In the genomic region with DNA sequence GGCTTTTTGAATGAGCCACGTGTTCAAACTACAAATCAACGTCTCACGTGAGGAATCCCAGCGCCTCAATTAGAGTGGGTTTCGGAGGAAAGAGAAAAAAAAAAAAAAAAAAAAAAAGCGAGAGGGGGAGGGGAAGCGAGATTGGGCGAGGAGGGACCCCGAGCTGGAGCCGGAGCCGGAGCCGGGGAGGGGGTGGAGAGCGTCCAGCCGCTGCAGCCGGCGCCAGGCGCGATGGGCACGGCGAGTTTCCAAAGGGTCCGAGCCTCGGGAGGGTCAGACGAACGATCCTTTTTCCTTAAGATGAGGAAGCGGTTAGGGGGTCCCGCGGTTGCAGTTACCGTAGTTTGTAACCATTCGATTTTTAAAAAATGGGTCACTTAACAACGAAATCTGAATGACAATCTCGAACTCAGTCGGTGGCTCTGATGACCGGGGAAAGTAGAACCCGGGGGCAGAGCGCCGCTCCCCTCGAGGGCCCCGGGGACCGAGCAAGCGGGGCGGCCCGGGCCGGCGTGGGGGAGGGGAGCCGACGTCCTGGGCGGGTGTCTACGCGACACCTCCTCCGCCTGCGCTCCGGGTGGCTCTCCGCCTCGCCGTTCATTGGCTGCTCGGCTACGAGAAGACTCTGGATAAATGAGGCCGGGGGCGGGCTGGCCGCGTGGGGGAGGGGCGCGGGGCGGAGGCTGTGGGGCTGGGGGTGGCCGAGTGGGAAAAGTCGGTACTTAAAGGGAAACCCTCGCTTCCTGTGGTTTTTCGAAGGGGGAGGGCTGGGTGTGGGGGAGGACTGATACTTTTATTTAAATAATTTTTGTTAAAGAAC, we compare ENCODE assay signal across 8 mouse cellular contexts. TPM values are rescaled to one million over a fixed set of nuclear protein-coding genes. Genes with fewer than 3 reads are reported as not detected.
DNase-seq lines count a peak whose midpoint lies in the region; ATAC-seq and TF ChIP-seq lines count a peak whose summit lies in the region.

A gene (minus strand): TSS at position 30 of the 820 bp plus-strand sequence.

- TF ChIP-seq POLR2A in thymus, adult 2 months (IDR thresholded peaks at IDR 0.05; ENCODE audit: control insufficient read depth, extremely low read depth, insufficient read depth, low read length, poor library complexity), result no peak

- peak within 1 kb of the TSS; percentile 96 for H3K4me2 ChIP-seq in kidney, postnatal 0 days (ENCODE audit: low read length)
- peak within 1 kb of the TSS; percentile 82 for H3K4me2 ChIP-seq in midbrain, embryonic 14.5 days (ENCODE audit: low read length)

- no peak within 1 kb of the TSS for H3K27ac ChIP-seq in left cerebral cortex, adult 2 months
- peak within 1 kb of the TSS; percentile 87 for H3K27ac ChIP-seq in kidney, postnatal 0 days
- H3K27ac ChIP-seq in midbrain, embryonic 14.5 days (replicated peaks; ENCODE audit: low read depth, low read length), result peak within 1 kb of the TSS; percentile 95
- peak within 1 kb of the TSS; percentile 54; the same call in 1 of the 2 replicates for H3K27ac ChIP-seq in thymus, adult 2 months (ENCODE audit: control insufficient read depth, insufficient read depth, low read length)

- H3K36me3 ChIP-seq in kidney, postnatal 0 days (ENCODE audit: insufficient read depth, low read length), result no peaks in the 10 kb centered on the region
- no peaks in the 10 kb centered on the region for H3K36me3 ChIP-seq in midbrain, embryonic 14.5 days (ENCODE audit: control insufficient read depth, insufficient read depth, low read length)
- no peaks in the 10 kb centered on the region for H3K36me3 ChIP-seq in thymus, adult 2 months (ENCODE audit: control insufficient read depth, insufficient read depth, low read length)

- H3K27me3 ChIP-seq in kidney, postnatal 0 days (ENCODE audit: insufficient read depth, low read length), result peaks cover 5% of the 10 kb centered on the region
- no peaks in the 10 kb centered on the region for H3K27me3 ChIP-seq in midbrain, embryonic 14.5 days (ENCODE audit: control insufficient read depth, insufficient read depth, low read length)
- peaks cover 30% of the 10 kb centered on the region for H3K27me3 ChIP-seq in thymus, adult 2 months (ENCODE audit: control insufficient read depth, insufficient read depth, low read length)

- no peak for TF ChIP-seq CTCF in left cerebral cortex, adult 2 months (IDR thresholded peaks at IDR 0.05)
- no peak for TF ChIP-seq CTCF in kidney, postnatal 0 days (IDR thresholded peaks at IDR 0.05; ENCODE audit: low read depth)
- no peak for TF ChIP-seq CTCF in thymus, adult 2 months (IDR thresholded peaks at IDR 0.05; ENCODE audit: borderline replicate concordance, control insufficient read depth, extremely low read depth, insufficient read depth, low read length, poor library complexity)

- under 1% methylated on average over 58 of the region's 68 CpGs for WGBS in kidney, postnatal 0 days
- WGBS in midbrain, embryonic 14.5 days, result under 1% methylated on average over 67 of the region's 68 CpGs
- 2% methylated on average over 68 of the region's 68 CpGs for WGBS in thymus, adult 2 months

- no peaks in the 10 kb centered on the region for H3K9me3 ChIP-seq in kidney, postnatal 0 days (replicated peaks; ENCODE audit: low read length)
- no peaks in the 10 kb centered on the region for H3K9me3 ChIP-seq in midbrain, embryonic 14.5 days (ENCODE audit: control insufficient read depth, low read length)

- intact Hi-C loops in left cerebral cortex, adult 2 months (cut with DNase I), result no loop called here

- DNase-seq in left cerebral cortex, adult 2 months (ENCODE audit: extremely low spot score in 1 of 2, low spot score in 2 of 2), result no peak
- DNase-seq in left cerebral cortex, adult 11 months (ENCODE audit: low spot score), result no peak
- DNase-seq in adrenal gland, postnatal 25 days, result peak; percentile 28
- DNase-seq in forelimb bud, embryonic 11.5 days (ENCODE audit: low read depth, low spot score), result peak; percentile 93
- DNase-seq in kidney, postnatal 0 days (ENCODE audit: low spot score), result peak; percentile 84
- DNase-seq in midbrain, embryonic 14.5 days, result peak; percentile 94
- DNase-seq in thymus, adult 2 months, result peak; percentile 56
- DNase-seq in layer of hippocampus, adult 8-10 months (ENCODE audit: low spot score in 2 of 2), result no peak

- H3K4me3 ChIP-seq in left cerebral cortex, adult 2 months, result peak within 1 kb of the TSS; percentile 27
- peak within 1 kb of the TSS; percentile 74 for H3K4me3 ChIP-seq in kidney, postnatal 0 days (replicated peaks; ENCODE audit: low read depth, low read length)
- H3K4me3 ChIP-seq in midbrain, embryonic 14.5 days (replicated peaks; ENCODE audit: low read depth, low read length), result peak within 1 kb of the TSS; percentile 91
- H3K4me3 ChIP-seq in thymus, adult 2 months (ENCODE audit: control insufficient read depth, insufficient read depth, low read length), result peak within 1 kb of the TSS; percentile 62

- ATAC-seq in kidney, postnatal 0 days (replicated peaks; ENCODE audit: low FRiP score, low read depth), result peak; percentile 66
- ATAC-seq in midbrain, embryonic 14.5 days (ENCODE audit: low FRiP score, low TSS enrichment), result peak; percentile 83

- H3K9ac ChIP-seq in kidney, postnatal 0 days (ENCODE audit: low read depth, low read length), result peak within 1 kb of the TSS; percentile 81
- H3K9ac ChIP-seq in midbrain, embryonic 14.5 days (replicated peaks; ENCODE audit: low read length), result peak within 1 kb of the TSS; percentile 96

- H3K4me1 ChIP-seq in kidney, postnatal 0 days (replicated peaks; ENCODE audit: insufficient read depth, low read length), result peaks cover 18% of the 10 kb centered on the region
- H3K4me1 ChIP-seq in midbrain, embryonic 14.5 days (ENCODE audit: control insufficient read depth, insufficient read depth, low read length), result peaks cover 30% of the 10 kb centered on the region
- peaks cover 39% of the 10 kb centered on the region for H3K4me1 ChIP-seq in thymus, adult 2 months (replicated peaks; ENCODE audit: control insufficient read depth, insufficient read depth, low read length)

RNA-seq across cellular contexts. Expression of the gene that starts here (rescaled TPM):
- under 1 TPM in 1 of 2 experiments, not detected in 1; 0.35 TPM for total RNA-seq in left cerebral cortex, adult 2 months (2021)
- 1.0 and 1.2 TPM in 2 replicates for total RNA-seq in adrenal gland, postnatal 25 days (2021)
- polyA plus RNA-seq in kidney, postnatal 0 days (2015; fragmentation: Nextera tagmentation; extraction: Ambion mirVana), result 20.5 and 20.6 TPM in 2 replicates
- 24.7 and 39.2 TPM in 2 replicates for polyA plus RNA-seq in midbrain, embryonic 14.5 days (2014; fragmentation: Nextera tagmentation; extraction: Ambion mirVana)
- polyA plus RNA-seq in thymus, adult 2 months (2012; rRNA removed), result 1.3 and 1.9 TPM in 2 replicates
- total RNA-seq in layer of hippocampus, adult 8-10 months (2022), result not detected

Comparison
In these comparisons a context has a peak if more than half of its experiments do, and no peak if none do; other contexts are left out.
1. DNase-seq: peak in adrenal gland, postnatal 25 days (single experiment), forelimb bud, embryonic 11.5 days (single experiment), kidney, postnatal 0 days (single experiment), midbrain, embryonic 14.5 days (single experiment) and thymus, adult 2 months (single experiment); none in left cerebral cortex, adult 2 months (0 of 2), left cerebral cortex, adult 11 months (single experiment) and layer of hippocampus, adult 8-10 months (0 of 2).
2. H3K4me3 ChIP-seq: peak in every context shown above with its lines; median percentile 91 in midbrain, embryonic 14.5 days; 74 in kidney, postnatal 0 days; 62 in thymus, adult 2 months; 27 in left cerebral cortex, adult 2 months.